ENCODE assay signal across 8 mouse cellular contexts in the genomic region with DNA sequence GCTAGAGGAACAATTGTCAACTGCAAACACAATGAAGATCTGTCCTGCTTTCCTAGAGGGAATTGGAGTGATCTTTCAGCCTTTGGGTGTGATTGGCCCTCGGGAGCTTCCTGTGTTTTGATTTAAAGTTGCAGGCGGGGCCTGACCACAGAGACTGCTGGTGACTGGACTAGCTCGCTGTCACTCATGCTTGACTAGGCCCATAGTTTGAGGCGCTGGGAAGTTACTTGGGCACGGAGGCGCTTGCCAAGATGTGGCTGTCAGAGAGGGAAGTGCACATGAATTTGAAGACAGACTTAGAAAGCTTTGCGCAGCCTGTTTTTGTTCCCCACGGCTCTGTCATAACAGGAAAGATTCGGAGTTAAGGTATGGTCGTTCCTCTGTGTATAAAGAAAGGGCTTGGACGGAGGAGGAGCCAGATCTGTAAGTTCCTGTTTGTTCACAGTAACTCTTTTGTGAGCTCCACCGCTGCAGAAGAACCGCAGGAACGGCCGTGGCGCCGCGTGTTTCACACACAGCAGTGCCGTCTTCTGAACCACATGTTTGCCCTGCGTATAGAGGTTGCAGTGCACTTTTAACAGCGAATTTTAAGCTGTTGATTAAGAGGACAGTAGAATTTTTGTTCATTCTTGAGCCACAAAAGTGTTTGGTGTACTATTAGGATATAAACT. TPM values are rescaled to one million over a fixed set of nuclear protein-coding genes. Genes with fewer than 3 reads are reported as not detected.
DNase-seq lines count a peak whose midpoint lies in the region; ATAC-seq and TF ChIP-seq lines count a peak whose summit lies in the region.

No protein-coding gene starts in this region.

- peaks cover 8% of the 10 kb centered on the region for H3K36me3 ChIP-seq in ES-Bruce4 (ENCODE audit: control insufficient read depth, insufficient read depth, low read length, poor library complexity, severe bottlenecking)
- peaks cover 26% of the 10 kb centered on the region for H3K36me3 ChIP-seq in forebrain, embryonic 13.5 days (ENCODE audit: poor library complexity, severe bottlenecking)
- H3K36me3 ChIP-seq in neural tube, embryonic 15.5 days, result peaks cover 22% of the 10 kb centered on the region

- intact Hi-C loops in heart, postnatal 14 days (cut with DNase I), result loop anchor here (5.0 kb wide), 1 partner anchor 65 kb away; no protein-coding TSS in a partner anchor

- no peak for TF ChIP-seq EP300 in ES-Bruce4 (IDR thresholded peaks at IDR 0.05; ENCODE audit: insufficient read depth, low read depth, low read length)

- no peak for TF ChIP-seq POLR2A in ES-Bruce4 (IDR thresholded peaks at IDR 0.05; ENCODE audit: insufficient read depth, low read length)

- H3K27me3 ChIP-seq in ES-Bruce4 (ENCODE audit: control insufficient read depth, insufficient read depth, low read length, poor library complexity, severe bottlenecking), result no peaks in the 10 kb centered on the region
- H3K27me3 ChIP-seq in forebrain, embryonic 13.5 days, result no peaks in the 10 kb centered on the region
- H3K27me3 ChIP-seq in neural tube, embryonic 15.5 days (replicated peaks), result no peaks in the 10 kb centered on the region

- DNase-seq in heart, postnatal 14 days, result peak; percentile 94 to 97
- DNase-seq in layer of hippocampus, adult 11-12 months (ENCODE audit: low spot score), result peak; percentile 96
- peak; percentile 97 to 98 for DNase-seq in lung, adult 18-20 months
- DNase-seq in testis, postnatal 14 days (ENCODE audit: low spot score), result peak; percentile 87

- H3K9ac ChIP-seq in ES-Bruce4 (ENCODE audit: low read depth, poor library complexity, severe bottlenecking), result peak overlapping the region; percentile 15
- peak overlapping the region; percentile 63 for H3K9ac ChIP-seq in forebrain, embryonic 13.5 days
- peak overlapping the region; percentile 23 for H3K9ac ChIP-seq in neural tube, embryonic 15.5 days (replicated peaks)

- no peak overlapping the region for H3K27ac ChIP-seq in ES-Bruce4 (ENCODE audit: insufficient read depth, low read length)
- H3K27ac ChIP-seq in forebrain, embryonic 13.5 days, result peak overlapping the region; percentile 51
- no peak overlapping the region for H3K27ac ChIP-seq in neural tube, embryonic 15.5 days (replicated peaks)

- no peak for TF ChIP-seq CTCF in ES-Bruce4 (IDR thresholded peaks at IDR 0.05; ENCODE audit: low read depth, low read length)

- peak overlapping the region; percentile 65 for H3K4me2 ChIP-seq in forebrain, embryonic 13.5 days
- H3K4me2 ChIP-seq in neural tube, embryonic 15.5 days, result peak overlapping the region; percentile 47

- H3K9me3 ChIP-seq in ES-Bruce4 (replicated peaks; ENCODE audit: control insufficient read depth, insufficient read depth, low read length, poor library complexity, severe bottlenecking), result no peaks in the 10 kb centered on the region
- no peaks in the 10 kb centered on the region for H3K9me3 ChIP-seq in forebrain, embryonic 13.5 days (replicated peaks)
- no peaks in the 10 kb centered on the region for H3K9me3 ChIP-seq in neural tube, embryonic 15.5 days (replicated peaks)

- H3K4me1 ChIP-seq in ES-Bruce4 (ENCODE audit: control insufficient read depth, insufficient read depth, low read length), result no peaks in the 10 kb centered on the region
- peaks cover 24% of the 10 kb centered on the region for H3K4me1 ChIP-seq in forebrain, embryonic 13.5 days
- peaks cover 10% of the 10 kb centered on the region; the same call in 1 of the 2 replicates for H3K4me1 ChIP-seq in neural tube, embryonic 15.5 days

- under 1% methylated on average over 21 of the region's 21 CpGs for WGBS in forebrain, embryonic 13.5 days
- 1% methylated on average over 21 of the region's 21 CpGs for WGBS in neural tube, embryonic 15.5 days

- H3K4me3 ChIP-seq in ES-Bruce4 (ENCODE audit: low read depth, low read length), result peak overlapping the region; percentile 64
- H3K4me3 ChIP-seq in forebrain, embryonic 13.5 days, result peak overlapping the region; percentile 47
- peak overlapping the region; percentile 37 for H3K4me3 ChIP-seq in neural tube, embryonic 15.5 days (replicated peaks)

- ATAC-seq in cerebellum, adult (ENCODE audit: insufficient number of reproducible peaks, low FRiP score, low TSS enrichment), result peak; percentile 99
- ATAC-seq in forebrain, embryonic 13.5 days, result peak; percentile 100
- ATAC-seq in neural tube, embryonic 15.5 days (ENCODE audit: low FRiP score), result peak; percentile 92

RNA-seq across cellular contexts. Expression of a gene that starts 22.8 kb away (rescaled TPM):
- polyA plus RNA-seq in ES-Bruce4 (2011; ENCODE audit: insufficient read depth, insufficient read length, low read depth, missing spikeins), result 48.2 and 49.0 TPM in 2 replicates
- polyA plus RNA-seq in forebrain, embryonic 13.5 days (2015; fragmentation: Nextera tagmentation; extraction: Ambion mirVana), result 27.8 and 30.2 TPM in 2 replicates
- 1 to 10 TPM; 8.7 to 9.2 TPM for total RNA-seq in heart, postnatal 14 days (2021)
- 8.4 and 13.7 TPM in 2 replicates for polyA plus RNA-seq in neural tube, embryonic 15.5 days (2015; fragmentation: Nextera tagmentation; extraction: Ambion mirVana)

RNA-seq across cellular contexts. Expression of a gene that starts 30.8 kb away (rescaled TPM):
- polyA plus RNA-seq in ES-Bruce4 (2011; ENCODE audit: insufficient read depth, insufficient read length, low read depth, missing spikeins), result 0.93 and 1.3 TPM in 2 replicates
- polyA plus RNA-seq in forebrain, embryonic 13.5 days (2015; fragmentation: Nextera tagmentation; extraction: Ambion mirVana), result 0.18 and 0.34 TPM in 2 replicates
- under 1 TPM; 0.12 to 0.22 TPM for total RNA-seq in heart, postnatal 14 days (2021)
- 0.26 and 0.82 TPM in 2 replicates for polyA plus RNA-seq in neural tube, embryonic 15.5 days (2015; fragmentation: Nextera tagmentation; extraction: Ambion mirVana)
